Mouse (Mus musculus): ENCODE data around the gene Trim15. TPM values are rescaled to one million over a fixed set of nuclear protein-coding genes. Genes with fewer than 3 reads are reported as not detected.
"Not testable (repeated sequence)": the region's sequence is repeated elsewhere in the genome, so short reads cannot be mapped to it uniquely, and the experiment has no call there.

Trim15 gene
- polyA plus RNA-seq, 1 experiment from 2014 or later: not detected

- not testable (repeated sequence) for H3K27ac ChIP-seq; H3K36me3 ChIP-seq (ENCODE audit: inconsistent target); H3K79me2 ChIP-seq (ENCODE audit: inconsistent target); H3K4me3 ChIP-seq (ENCODE audit: inconsistent target)
- whole genome bisulfite sequencing (ENCODE audit: missing documents): 5% methylated on average over 5 of the region's 5 CpGs
These were observed 41.0 kb downstream of the Trim15 start for GRCm38 (mm10) chr17:36826002-36826401.

GRCm38 (mm10) chr17:36825525-36825924 lies 41.5 kb downstream of the Trim15 start:
- Histone ChIP-seq H3K27ac (no peak overlapping the region), H3K79me2 (ENCODE audit: inconsistent target) (no peaks in the 10 kb centered on the region), H3K4me3 (ENCODE audit: inconsistent target) (no peak overlapping the region), H3K36me3 (ENCODE audit: inconsistent target) (no peaks in the 10 kb centered on the region)
- WGBS (ENCODE audit: missing documents): 16% methylated on average over 4 of the region's 4 CpGs

GRCm38 (mm10) chr17:36824005-36824404 lies 43.0 kb downstream of the Trim15 start:
- Histone ChIP-seq H3K27ac (no peak overlapping the region), H3K79me2 (ENCODE audit: inconsistent target) (no peaks in the 10 kb centered on the region), H3K4me3 (ENCODE audit: inconsistent target) (no peak overlapping the region), H3K36me3 (ENCODE audit: inconsistent target) (no peaks in the 10 kb centered on the region)

GRCm38 (mm10) chr17:36811871-36812270 lies 55.1 kb downstream of the Trim15 start, which contains the start of gene H2-M10.6:
Gene H2-M10.6 (plus strand): TSS chr17:36812171.
- H3K36me3 ChIP-seq (ENCODE audit: inconsistent target): no peaks in the 10 kb centered on the region

More at GRCm38 (mm10) chr17:36811871-36812270, 55.1 kb downstream of the Trim15 start, which contains the start of gene H2-M10.6:
- Histone ChIP-seq H3K79me2 (ENCODE audit: inconsistent target) (no peaks in the 10 kb centered on the region), H3K27ac (no peak within 1 kb of the TSS), H3K4me3 (ENCODE audit: inconsistent target) (no peak within 1 kb of the TSS)

Other genes starting within 250 kb of the Trim15 start
- gene H2-M9, start 224.5 kb downstream of the Trim15 start, polyA plus RNA-seq (2018): not detected in 3 replicates
- gene H2-M1, start 195.0 kb downstream of the Trim15 start, polyA plus RNA-seq (2018): not detected in 3 replicates
- not detected in 3 replicates for gene H2-M10.5, start 94.3 kb downstream of the Trim15 start, polyA plus RNA-seq (2018)
- gene H2-M10.6, start 55.0 kb downstream of the Trim15 start, polyA plus RNA-seq (2018): not detected in 3 replicates
- 38.3 to 72.2 TPM (median 56.6 TPM) in 3 replicates for gene Trim26, start 30.1 kb downstream of the Trim15 start, polyA plus RNA-seq (2018)
- not detected in 3 replicates for gene Trim10, start 2.4 kb upstream of the Trim15 start, polyA plus RNA-seq (2018)
- not detected in 3 replicates for gene Trim40, start 22.9 kb upstream of the Trim15 start, polyA plus RNA-seq (2018)
- gene Trim31, start 30.9 kb upstream of the Trim15 start, polyA plus RNA-seq (2018): not detected in 3 replicates
- gene Rnf39, start 75.7 kb upstream of the Trim15 start, polyA plus RNA-seq (2018): not detected in 3 replicates
- gene Ppp1r11, start 84.5 kb upstream of the Trim15 start, polyA plus RNA-seq (2018): 42.9 to 61.6 TPM (median 57.7 TPM) in 3 replicates
- gene Znrd1, start 91.3 kb upstream of the Trim15 start, polyA plus RNA-seq (2018): 17.7 to 36.4 TPM (median 32.4 TPM) in 3 replicates
- 5.5 to 12.4 TPM (median 5.9 TPM) in 3 replicates for gene Znrd1as, start 91.4 kb upstream of the Trim15 start, polyA plus RNA-seq (2018)
- not detected in 3 replicates for gene 2410137M14Rik, start 114.0 kb upstream of the Trim15 start, polyA plus RNA-seq (2018)
- not detected in 3 replicates for gene H2-M5, start 122.3 kb upstream of the Trim15 start, polyA plus RNA-seq (2018)
- gene Zfp57, start 134.0 kb upstream of the Trim15 start, polyA plus RNA-seq (2018): not detected in 3 replicates
- not detected in 3 replicates for gene Mog, start 156.2 kb upstream of the Trim15 start, polyA plus RNA-seq (2018)
- 0.44 to 0.87 TPM (median 0.59 TPM) in 3 replicates for gene Gabbr1, start 178.8 kb upstream of the Trim15 start, polyA plus RNA-seq (2018)
- not detected in 3 replicates for gene Olfr90, start 221.3 kb upstream of the Trim15 start, polyA plus RNA-seq (2018)
- gene Olfr91, start 231.1 kb upstream of the Trim15 start, polyA plus RNA-seq (2018): not detected in 3 replicates

Data from macrophage (primary cell).